Mouse (Mus musculus) ES-CJ7 (cell line): ENCODE results near the gene Isg20.

Source experiments
- DNase-seq: peaks from one replicate; pipeline ENCODE4 v3.0.0; 2011; ENCODE audit warnings: low read depth, low spot score

Gene Isg20

DNA sequence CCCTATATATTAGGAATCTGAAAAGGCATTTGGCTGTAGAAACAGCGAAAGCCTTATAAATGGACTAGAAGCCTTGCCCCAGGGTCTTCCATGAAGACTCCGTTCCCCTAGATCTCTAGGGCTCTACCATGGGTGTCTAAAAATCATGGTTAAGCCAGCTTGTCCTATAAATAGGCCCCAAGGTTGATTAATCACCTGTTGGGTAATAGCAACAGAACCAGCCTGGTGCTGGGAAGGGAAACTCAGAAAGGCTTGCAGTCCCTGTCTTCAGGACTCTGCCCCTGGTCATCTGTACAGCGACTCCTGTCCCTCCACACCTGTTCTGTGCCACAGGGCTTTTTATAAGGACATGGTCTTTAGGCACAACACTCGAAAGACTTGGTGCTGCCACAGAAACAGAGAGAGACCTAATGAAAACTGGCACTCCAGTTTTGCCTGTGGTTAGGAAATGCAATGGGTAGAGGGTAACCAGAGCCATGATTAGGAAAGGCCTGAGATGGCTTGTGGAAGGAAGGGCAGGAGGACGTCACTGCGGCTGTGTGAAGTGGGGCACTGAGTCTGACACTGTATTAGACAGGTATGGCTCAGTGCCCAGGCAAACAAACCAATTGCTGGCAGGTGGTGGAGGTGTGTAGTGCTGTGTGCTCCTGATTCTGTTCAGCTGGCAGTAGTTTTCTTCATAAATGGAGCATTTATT, 9.9 kb upstream of the Isg20 start:
- DNase-seq = no peak

DNA sequence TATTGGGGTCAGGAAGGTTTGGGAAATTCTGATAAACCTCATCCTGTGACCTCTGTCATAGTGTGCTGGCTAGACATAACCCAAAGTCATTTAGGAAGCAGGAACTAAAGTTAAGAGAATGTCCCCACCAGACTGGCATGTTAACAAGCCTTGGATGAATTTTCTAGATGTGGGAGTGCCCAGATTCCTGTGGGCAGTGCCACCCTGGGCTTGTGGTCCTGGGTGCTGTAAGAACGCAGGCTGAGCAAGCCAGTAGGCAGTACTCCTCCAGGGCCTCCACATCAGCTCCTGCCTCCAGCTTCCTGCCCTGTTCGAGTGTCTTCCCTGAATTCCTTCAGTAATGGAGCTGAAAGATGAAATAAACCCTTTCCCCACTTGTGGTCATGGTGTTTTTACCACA, 9.0 kb upstream of the Isg20 start:
- DNase-seq = no peak

DNA sequence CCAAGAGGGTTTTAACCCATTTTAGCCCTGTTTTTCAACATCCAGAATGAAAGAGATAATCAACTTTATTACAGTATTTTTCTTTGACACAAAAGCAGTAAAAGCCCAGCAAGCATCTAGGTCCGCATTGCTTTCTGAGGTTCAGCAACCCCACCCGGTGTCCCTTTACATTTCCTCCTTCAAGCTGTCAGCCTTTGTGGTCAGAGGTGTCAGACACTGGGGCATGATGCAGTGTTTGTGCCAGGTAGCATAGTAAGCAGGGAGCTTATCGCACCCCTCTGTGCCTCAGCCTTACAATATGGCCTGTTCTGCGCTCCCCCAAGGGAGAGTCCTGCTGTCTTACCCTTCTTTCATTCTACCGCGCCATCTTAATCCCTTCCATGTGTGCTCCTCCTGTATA, 4.2 kb upstream of the Isg20 start:
- no peak for DNase-seq

DNA sequence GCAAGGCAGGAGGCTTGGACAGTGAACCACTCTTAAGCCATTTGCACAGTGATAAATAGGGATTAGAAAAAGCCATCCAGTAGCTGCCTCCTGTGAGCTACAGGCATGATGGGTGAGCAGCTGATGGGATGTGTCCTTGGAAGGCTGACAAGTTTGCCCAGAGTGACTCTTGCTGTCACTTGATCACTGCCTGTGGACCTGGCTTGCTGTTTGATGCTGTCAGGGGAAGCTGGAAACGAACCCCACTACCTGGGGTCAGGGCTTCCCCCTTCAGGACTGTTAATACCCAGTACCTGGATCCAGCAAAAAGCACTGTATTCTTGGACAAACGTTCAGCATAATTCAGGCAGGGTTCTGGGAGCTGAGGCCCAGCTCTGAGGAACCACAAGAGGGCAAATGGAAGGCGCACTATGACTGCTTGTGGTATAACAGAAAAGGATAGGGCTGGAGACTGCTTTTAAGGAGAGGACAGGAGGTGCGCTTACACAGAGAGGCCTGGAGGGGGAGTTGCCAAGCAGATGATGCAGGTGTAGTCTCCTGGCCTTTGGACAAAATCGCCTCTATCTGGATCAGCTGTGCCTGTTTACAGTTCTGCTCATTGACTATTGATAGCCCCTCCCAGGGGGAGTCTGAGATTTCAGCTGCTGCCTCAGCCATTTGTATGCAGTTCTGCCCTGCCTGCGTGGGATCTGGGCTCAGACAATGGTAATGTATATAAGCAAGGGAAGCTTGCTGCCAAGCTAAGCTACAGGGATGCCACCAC, 2.7 kb upstream of the Isg20 start:
- peak; percentile 84 for DNase-seq

DNA sequence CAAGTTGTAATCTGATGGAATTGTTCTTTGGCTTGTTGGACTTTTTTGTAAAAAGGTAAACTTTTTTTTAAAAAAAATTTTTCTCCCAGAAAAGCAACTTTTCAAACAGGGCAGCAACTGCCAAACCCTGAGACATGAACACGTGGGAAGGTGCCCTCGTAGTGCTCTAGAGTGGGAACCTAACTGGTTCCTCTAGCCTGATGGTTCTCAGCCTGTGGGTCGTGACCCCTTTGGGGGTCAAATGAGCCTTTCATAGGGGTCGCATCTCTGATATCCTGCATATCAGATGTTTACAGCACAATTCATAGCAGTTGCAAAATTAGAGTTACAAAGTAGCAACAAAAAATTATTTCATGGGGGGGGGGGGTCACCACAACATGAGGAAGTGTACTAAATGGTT, 2.0 kb upstream of the Isg20 start:
- DNase-seq = no peak

DNA sequence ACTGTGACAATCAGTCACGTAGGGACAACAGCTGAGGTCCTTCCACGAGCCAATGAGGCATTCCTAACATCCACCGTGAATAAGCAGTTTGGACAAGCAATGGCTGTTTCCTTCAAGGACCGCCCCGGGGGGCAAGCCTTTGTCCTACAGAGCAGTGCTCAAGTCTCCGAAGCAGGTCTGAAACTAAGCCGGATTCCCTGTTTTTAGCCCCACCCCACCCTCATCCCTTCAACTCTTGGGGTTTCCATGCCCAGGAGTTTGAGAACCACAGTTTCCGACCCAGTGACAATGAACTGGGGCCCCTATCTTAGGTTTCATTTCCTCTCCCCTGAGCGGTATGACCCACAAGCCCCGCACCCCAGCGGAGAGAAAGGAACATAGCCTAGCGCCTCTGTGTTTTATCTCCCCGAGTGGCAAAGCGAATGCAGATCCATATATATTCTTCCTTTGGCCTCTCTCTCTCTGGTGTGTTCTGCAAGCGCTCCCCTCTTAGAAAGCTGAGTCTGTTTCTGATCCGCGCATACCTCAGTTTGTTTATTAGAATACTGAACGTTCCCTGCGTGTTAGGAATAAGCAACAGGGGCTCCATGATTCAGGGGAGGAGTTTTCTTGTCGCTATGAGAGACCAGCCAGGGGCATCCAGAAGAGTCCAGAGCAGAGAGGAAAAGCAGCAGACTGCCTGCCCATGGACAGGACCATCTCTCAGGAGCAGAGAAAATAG, 811 bp upstream of the Isg20 start:
- DNase-seq = peak; percentile 70

DNA sequence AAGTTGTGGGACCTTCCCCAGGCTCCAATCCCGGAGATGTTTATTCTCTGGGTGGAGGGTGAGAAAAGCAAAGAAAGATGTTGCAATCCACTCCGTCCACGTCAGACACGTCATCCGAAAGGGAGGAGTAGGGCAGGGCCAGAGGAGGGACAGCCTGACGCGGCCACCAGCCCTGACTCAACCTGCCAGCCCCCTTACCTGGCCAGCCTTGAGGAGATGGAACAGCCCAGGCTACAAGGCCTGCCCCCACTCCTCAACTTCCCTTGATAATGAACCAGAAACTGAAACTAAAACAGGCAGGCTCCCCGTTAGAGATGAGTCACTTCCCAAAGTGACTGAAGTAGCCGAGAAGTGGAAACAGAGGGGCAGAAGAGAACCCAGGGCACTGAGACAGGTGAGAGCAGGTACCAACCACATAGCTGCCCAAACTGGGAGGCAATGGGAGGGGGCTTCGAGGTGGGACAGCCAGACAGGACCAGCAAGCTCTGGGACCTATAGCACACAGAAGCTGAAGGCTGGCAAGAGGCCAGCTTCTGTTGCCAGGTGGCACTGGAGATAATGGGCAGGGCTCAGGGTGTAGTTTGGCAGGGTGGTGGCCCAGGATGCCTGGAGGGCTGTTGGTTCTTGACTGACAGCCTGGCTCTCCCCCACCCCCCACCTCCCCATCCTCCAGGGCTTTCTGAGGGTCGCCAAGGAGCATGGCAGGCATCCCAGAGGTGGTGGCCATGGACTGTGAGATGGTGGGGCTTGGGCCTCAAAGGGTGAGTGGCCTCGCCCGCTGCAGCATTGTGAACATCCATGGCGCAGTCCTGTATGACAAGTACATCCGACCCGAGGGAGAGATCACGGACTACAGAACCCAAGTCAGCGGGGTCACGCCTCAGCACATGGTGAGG, 673 bp downstream of the Isg20 start:
- DNase-seq = peak; percentile 2

DNA sequence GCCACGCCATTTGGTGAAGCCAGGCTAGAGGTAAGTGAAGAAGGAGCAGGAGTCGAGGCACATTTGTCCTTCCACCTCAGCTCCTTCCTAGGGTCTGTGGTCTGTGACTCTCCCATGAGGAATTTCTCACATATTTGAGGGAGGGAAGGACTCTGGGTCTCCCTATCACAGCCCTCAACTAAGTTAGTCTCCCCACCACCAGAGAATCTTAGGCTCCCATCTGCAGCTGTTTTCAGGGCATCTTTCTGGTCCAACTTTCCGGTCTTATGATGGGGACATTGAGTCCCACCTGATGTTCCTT, 1.3 kb downstream of the Isg20 start:
- DNase-seq = no peak

DNA sequence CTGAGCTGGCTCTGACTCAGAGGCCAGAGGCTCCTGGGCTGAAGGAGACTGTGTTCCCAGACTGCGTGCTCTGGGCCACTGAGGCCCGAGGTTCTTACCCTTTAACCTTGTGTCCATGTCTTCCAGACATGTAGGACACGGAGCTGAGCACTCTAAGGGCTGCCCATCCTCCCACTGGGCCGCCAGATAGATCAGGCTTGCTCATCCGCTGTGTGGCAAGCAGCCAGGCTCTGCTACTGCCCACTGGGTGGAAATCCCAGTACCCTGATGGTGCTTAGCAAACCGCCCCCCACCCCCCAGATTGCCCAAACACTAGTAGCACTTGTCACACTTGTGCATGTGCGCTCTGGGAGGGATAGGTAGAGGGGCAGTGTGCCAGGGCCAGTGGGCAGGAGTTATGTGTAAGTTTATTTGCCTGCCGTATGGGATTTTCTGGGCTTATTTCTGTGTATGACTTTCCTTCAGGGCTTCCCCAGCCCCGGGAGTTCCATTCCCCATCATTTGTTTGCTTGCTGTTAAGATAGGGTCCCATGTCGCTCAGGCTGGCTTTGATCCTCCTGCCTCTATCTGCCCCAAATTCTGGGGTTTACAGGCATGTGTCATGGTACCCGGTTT, 1.8 kb downstream of the Isg20 start:
- peak; percentile 2 for DNase-seq

DNA sequence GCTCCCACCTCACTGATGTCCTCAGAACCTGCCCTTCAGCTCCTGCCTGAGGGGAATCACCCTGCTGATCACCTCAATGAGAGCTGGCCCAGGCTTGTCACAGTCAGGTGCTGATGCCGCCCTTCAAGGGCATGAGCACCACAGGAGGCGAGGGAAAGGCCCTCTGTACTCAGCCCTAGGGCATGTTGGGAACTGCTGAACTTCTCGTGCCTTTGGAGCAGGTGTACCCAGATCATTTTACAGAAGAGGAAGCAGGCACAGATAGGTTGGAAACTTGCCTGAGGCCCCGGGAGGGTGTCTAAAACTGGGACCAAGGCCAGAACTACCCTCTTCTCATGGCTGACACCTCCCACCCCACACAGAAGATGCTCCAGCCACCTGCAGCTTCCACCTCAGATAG, 5.5 kb downstream of the Isg20 start:
- peak; percentile 86 for DNase-seq

DNA sequence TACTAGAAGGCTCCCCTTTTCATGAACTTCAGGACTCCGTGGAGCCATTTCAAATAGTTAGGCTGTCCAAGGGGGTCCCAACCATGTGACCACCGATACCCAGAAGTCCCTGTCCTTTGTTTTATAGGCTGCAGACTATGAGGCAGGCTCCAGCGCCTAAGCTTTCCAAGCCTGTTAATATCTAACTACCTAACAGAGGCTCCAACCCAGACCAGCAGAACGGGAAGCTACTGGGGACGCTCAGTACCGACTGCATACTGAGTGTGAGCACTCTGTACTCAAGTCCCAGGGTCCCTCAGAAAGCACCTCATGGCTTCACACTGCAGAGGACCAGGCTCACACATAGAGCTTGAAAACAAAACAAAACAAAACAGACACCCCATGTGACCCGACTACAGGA, 9.3 kb downstream of the Isg20 start:
- DNase-seq = no peak

DNA sequence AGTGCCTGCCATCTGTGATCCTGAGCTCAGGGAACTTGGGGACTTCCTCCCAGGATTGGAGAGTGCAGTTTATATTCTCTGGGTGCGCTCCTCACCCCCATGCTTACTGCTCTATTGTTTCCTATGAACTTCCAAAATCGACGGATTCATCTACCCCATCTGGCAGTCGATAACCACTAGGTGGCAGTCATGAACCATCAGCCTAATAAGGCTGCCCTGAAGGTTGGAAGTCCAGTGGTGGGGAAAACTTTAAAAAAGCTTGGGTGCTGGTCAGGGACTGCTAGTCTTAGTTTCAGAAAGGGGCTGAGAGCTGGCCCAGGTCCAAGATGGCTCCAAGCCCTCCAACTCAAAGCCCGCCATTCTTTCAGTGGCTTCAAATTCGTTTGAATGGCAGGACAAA, 11.1 kb downstream of the Isg20 start:
- peak; percentile 79 for DNase-seq

DNA sequence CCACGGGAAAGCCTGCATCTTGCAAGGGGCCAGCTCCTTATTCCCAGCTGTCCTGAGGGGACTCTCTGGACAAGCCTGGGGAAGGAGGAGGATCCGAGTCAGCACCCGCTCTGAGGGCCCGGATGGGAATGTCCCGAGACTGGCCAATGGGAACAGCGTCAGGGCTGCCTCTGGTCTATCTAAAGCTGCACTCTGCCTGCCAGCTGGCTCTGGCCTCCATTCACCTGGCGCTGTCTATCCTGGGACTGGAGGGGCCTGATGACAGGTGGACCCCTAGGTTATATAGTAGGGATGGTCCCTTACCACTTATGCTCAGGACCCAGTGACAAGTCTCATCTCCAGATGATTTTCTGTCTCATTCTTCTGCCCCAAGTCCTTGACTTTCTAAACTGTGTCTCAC, 11.6 kb downstream of the Isg20 start:
- DNase-seq = no peak

DNA sequence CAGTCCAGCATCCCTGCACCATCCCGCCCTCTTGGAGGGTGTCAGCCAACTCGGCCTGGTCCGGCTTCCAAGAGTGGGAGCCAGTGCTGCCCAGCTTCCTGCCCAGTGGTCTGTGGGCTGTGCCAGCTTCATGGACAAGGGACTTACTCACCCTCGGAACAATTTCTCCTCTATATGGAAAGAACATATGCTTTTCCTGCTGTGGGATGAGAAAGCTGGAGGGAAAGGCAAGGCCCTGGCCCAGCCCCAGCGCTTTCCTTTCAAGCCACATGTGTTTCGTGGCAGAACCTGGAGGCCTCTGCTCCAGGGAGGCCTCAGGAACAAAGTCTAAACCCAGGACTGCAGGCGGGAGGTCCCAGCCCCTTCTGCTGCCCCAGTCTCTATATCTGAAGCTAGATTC, 12.5 kb downstream of the Isg20 start:
- DNase-seq = no peak

DNA sequence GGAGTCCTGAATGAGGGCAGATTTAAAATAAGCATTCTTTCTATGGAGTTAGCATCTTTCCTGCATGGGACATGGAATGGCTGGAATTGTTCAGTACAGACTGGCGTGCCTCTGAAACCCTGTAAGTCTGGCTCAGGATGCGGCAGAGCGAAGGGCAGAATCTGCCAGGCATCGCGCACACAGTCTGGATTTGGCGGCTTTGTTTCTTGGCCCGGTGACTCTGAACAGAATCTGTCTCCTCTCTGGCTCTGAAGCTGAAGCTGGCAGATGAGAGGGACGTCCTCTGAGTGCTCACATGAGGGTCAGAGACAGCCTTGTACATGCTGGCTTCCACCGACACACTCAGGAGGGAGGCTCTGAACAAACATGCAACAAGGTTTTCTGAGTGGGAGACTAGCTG, 12.9 kb downstream of the Isg20 start:
- DNase-seq = no peak

DNA sequence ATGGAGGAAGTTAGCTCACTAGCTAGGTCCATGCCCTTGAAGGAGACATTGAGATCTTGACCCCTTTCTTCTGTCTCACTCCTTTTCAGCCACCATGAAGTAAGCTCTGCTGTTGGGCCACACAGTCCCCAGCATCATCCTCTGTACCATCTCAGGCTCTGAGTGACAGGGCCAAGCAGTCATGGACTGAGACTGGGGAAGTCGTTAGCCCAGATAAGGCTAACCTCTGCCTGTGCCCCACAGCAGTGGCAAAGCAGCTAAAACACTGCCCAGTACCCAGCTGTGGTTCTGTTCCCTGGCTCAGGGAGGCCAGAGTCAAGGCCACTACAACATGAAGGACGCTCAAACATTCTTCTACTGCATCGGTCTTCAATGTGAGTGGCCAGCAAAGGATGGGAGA, 14.0 kb downstream of the Isg20 start:
- no peak for DNase-seq

DNA sequence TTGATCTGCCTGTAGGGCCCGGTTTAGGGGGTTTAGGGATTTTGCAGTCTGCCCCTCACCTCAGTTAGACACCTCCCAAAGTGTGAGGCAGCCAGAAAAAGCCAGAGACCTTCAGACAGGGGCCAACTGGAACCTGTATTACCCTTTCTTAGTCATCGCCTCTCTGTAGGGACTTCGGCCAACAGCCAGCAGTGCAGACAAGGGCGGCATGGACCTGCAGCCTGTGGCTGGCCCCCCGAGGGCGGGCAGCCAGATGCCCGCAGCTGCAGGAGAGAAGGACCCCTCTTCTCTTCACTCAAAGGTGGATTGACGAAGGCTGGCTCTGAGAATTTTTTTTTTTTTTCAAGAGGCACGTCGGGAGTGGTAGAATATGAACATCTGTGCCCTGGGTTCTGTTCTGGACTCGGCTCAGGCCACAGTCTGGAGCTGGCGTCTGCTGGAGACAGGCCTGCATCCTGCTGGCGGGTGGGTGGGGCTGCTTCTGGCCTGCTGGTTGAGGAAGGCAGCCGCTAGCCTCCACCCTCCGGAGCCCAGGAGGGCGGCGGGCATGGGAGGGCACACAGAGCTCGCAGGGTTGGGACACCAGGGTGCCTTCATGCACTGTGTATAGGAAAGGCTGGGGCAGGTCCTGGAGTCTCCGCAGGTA, 25.9 kb downstream of the Isg20 start:
- no peak for DNase-seq

DNA sequence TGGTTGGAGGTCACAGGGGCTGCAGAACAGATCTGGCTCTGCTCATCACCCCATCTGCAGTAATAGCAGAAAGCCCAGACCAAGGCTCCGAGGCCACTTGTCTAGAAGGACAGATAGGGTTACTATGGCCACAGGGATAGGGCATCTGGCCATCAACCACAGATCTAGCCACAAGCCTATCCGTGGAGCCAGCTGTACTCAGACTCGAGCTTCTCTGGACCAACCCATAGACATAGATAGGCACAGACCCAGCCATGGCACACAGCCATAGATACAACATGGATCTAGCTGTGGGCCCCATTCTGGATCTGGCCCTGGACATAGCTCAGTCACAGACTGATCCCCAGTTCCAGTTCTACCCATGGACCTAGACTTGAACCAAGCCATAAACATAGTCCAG, 27.7 kb downstream of the Isg20 start:
- DNase-seq = no peak

DNA sequence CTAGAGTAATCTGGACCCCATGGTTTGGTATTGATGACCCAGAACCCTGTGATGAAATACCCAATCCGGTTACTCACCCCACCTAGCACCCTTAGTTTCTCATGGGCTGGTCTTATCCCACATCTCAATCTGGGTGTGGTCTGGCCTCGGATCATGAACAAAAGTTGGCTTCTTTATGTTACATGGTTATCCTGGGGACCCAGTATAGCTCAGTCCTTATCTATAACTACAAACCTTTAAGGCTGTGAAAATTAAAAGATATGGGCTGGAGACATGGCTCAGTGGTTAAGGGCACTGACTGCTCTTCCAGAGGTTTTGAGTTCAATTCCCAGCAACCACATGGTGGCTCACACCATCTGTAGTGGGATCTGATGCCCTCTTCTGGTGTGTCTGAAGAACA, 29.3 kb downstream of the Isg20 start:
- DNase-seq = no peak

DNA sequence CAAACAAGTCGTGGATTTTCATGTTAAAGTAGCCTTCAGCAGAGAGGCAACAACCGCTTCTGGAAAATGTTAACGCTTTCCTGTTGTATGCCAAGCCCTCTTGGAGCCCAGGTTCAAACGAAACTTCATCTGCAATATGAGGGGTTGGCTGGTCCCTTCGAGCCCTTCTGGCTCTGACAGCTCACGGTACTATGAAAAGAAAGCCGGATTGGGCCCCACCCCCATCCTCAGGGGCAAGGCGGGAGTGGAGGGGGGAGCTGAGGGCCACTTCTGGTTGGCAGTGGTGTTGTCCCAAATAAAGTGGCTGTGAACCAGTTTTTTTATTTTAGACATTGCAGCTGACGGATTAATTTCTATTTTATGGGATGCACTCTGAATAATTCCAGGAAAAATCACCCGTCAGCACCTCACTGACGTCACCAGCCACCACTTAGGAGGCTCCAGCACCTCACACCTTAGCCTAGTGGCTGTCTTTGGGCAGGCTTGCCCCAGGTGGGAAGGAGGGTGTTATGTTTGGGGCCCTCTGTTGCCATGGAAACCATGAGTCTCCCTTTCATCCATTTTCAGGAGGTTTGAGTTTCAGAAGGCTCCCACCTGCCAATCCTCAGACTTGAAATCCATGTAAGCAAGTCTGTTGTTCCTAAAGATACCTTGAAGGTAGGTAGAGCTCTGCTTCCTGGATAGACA, 40.8 kb downstream of the Isg20 start:
- peak; percentile 17 for DNase-seq
